In genomic region chr9:40649444-40649843, GRCm38 (mm10) we compare ENCODE assay signal across 30 mouse cellular contexts. TPM values are rescaled to one million over a fixed set of nuclear protein-coding genes. Genes with fewer than 3 reads are reported as not detected.
"Had no signal": no experiment of that assay in that cellular context is flagged by ENCODE, and none has a peak within 500 bp of the region (broad histone marks: within the 10 kb centered on the region; RNA-seq: fewer than 3 reads in every experiment).

No protein-coding gene starts in this region.

- H3K27ac ChIP-seq: kidney, postnatal 0 days; layer of hippocampus, adult 2 months; liver, embryonic 13.5 days; macrophage; midbrain, embryonic 12.5 days; midbrain, embryonic 15.5 days; neural tube, embryonic 13.5 days; stomach, embryonic 15.5 days had no signal

- H3K36me3 ChIP-seq: liver, embryonic 13.5 days; midbrain, embryonic 12.5 days; midbrain, embryonic 15.5 days; neural tube, embryonic 13.5 days; stomach, embryonic 15.5 days had no signal

- H3K4me1 ChIP-seq: liver, embryonic 13.5 days; midbrain, embryonic 12.5 days; midbrain, embryonic 15.5 days; stomach, embryonic 15.5 days had no signal

- H3K9ac ChIP-seq: liver, embryonic 13.5 days; lung, embryonic 14.5 days; midbrain, embryonic 12.5 days; midbrain, embryonic 15.5 days; neural tube, embryonic 13.5 days; stomach, embryonic 15.5 days had no signal

- H3K4me3 ChIP-seq: layer of hippocampus, adult 2 months; liver, embryonic 13.5 days; midbrain, embryonic 12.5 days; midbrain, embryonic 15.5 days; myocyte; neural tube, embryonic 13.5 days; stomach, embryonic 15.5 days had no signal

- H3K9me3 ChIP-seq: liver, embryonic 13.5 days; midbrain, embryonic 12.5 days; midbrain, embryonic 15.5 days; neural tube, embryonic 13.5 days; stomach, embryonic 15.5 days had no signal

- H3K4me2 ChIP-seq: liver, embryonic 13.5 days; lung, embryonic 14.5 days; midbrain, embryonic 12.5 days; midbrain, embryonic 15.5 days; neural tube, embryonic 13.5 days; stomach, embryonic 15.5 days had no signal

- ATAC-seq: midbrain, embryonic 15.5 days had no signal

- DNase-seq: kidney, adult 2 months; kidney, postnatal 25 days; layer of hippocampus, adult 9-11 months; liver, embryonic 13.5 days; lung, embryonic 14.5 days; retina, postnatal 1 day; right cerebral cortex, postnatal 25 days; spleen, adult 18-20 months; thymus, postnatal 25 days had no signal

- H3K27me3 ChIP-seq: liver, embryonic 13.5 days; midbrain, embryonic 12.5 days; midbrain, embryonic 15.5 days; neural tube, embryonic 13.5 days; stomach, embryonic 15.5 days had no signal

RNA-seq across cellular contexts. Expression of gene Gm21915, which starts 21.0 kb away (rescaled TPM):
- total RNA-seq: layer of hippocampus, adult 2 months; layer of hippocampus, postnatal 25 days; left cerebral cortex, adult 18-20 months; left cerebral cortex, postnatal 36 days; liver, adult 2 months; megakaryocyte, adult 5-6 weeks; monocyte, adult 5-6 weeks; neutrophil, adult 5-6 weeks had no signal
- polyA plus RNA-seq: kidney, adult 2 months; kidney, embryonic 14.5 days; kidney, postnatal 0 days; large intestine, adult 2 months; limb, embryonic 11.5 days; limb, embryonic 14.5 days; liver, adult 2 months; liver, embryonic 13.5 days; liver, embryonic 16.5 days; lung, embryonic 14.5 days; macrophage; midbrain, embryonic 12.5 days; midbrain, embryonic 15.5 days; myocyte; neural tube, embryonic 13.5 days; stomach, embryonic 15.5 days; thymus, postnatal 0 days had no signal
